Mouse (Mus musculus) lung, postnatal 14 days (tissue): ENCODE data around the gene Asphd2.

ENCODE experiments used
- DNase-seq: peaks from one replicate; pipeline ENCODE4 v3.0.0; 2021

Gene Asphd2

DNA sequence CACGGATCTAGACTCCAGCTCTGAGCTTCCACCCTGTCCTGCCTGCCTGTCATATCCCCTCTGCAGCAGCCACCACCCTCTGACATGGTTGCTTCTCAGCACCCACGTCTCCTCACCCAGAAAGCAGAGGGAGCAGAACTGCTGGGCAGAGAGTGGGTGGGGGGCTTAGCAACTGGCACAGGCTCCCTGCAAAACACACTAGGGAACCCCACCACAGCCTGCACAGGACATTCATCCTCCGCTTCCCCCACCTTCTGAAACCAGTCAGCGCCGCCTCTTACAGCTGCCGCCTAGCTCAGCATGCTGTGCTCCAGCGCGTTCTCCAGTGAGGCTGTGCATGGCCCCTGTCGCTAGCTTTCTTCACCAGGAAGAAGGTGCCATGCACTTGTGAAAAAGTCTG lies 5.3 kb downstream of the Asphd2 start:
- DNase-seq = no peak

DNA sequence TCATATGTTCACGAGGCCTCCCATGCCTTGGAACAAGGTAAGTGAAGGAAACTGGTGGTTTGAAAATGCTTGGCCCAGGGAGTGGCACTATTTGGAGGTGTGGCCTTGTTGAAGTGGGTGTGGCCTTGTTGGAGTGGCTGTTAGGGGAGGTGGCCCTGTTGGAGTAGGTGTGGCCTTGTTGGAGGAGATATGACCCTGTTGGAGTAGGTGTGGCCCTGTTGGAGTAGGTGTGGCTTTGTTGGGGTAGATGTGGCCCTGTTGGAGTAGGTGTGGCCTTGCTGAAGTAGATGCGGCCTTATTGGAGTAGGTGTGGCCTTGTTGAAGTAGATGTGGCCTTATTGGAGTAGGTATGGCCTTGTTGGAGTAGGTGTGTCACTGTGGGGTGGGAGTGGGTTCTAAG lies 8.7 kb downstream of the Asphd2 start:
- no peak for DNase-seq

DNA sequence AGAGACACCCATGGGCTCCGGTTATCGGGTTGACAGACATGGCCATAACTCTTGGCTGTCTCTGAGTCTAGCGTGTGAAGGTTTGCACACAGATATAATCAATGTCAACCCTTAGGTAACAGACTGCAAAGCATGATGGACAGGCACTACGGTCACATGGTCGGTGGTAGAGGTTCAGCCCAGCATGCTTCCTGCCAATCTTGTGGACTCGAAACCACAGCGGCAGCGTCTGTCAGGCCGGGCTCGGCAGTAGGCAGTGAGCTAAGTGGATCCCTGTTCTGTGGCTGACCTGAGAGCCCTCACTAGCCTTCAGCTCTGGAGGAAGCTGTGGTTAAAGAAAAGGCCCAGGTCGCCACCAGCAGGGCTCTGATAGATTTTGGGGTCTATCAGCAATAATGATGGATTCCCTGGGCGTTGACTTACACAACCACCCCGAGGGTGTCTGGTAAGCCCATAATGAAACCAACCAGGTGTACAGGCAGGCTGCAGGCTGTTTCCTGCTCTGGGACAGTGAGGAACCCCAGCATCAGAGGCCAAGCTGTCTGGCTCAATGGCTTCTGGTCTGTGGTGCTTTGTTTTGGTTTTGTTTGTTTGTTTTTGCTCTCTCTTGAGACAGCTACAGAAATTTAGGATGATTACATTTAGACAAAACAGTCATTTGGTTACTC lies 9.7 kb downstream of the Asphd2 start:
- no peak for DNase-seq

DNA sequence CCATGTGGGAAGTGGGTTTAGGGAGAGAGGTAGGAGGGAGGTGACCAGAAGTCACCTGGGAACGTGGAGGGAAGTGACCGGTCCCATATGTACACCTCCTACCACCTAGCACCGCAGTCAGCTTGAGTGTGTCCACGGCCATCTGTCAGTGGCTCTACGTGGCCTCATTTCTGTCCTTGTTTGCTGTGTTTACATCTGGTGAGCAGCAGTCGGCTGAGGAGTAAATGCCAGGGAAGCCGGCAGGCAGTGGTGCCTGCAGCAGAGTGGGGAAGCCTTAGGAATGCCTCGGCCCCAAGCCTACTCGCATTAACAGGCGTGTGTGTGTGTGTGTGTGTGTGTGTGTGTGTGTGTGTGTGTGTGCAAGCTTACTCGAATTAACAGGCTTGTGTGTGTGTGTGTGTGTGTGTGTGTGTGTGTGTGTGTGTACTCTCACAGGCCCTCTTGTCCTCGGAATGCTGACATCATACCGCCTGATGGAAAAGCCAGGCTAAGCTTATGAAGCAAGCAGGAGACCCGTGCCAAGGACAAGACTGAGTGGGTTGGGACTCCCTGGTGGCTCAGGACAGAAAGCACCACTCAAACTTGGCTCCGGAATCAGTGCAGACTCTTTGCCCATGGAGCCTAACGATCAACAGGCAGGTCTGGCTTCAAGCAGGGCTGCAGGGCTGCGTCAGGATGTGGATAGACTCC lies 11.9 kb downstream of the Asphd2 start:
- DNase-seq = peak; percentile 54

DNA sequence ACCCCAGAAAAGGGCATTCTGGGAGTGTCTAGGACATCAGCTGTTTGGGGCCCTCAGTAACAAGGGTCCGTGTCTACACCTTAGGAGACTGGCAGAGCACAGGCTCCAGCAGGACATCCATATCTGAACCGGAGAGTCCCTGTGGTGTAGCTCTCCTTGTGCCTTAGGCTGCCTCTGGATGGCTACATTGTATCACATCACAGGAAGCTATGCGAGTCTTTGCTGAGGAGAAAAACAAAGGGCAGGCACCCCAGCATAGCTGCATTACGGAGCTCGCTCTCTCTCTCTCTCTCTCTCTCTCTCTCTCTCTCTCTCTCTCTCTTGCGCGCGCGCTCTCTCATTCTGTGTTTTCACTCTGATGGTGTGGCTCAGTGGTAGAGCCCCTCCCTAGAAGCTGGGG lies 12.6 kb downstream of the Asphd2 start:
- DNase-seq = no peak

DNA sequence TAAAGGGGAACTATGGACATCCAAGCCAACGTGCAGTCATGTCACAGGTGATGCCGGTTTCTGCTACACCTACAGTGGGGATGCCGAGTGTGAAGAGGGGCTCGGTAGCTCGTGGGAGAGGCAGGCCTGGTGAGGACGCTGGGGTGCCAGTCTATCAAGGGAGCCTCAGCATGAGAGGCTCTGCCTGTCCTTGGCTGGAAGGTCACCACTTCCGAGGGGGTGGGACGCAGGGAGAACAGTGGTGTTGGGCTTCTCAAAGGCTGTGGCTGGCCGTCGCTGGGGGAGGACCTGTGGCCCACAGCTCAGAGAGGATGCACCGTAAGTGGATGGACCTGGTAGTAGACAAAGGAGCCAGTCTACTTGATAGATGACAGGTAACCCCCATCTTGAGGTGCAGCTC lies 13.5 kb downstream of the Asphd2 start:
- no peak for DNase-seq

DNA sequence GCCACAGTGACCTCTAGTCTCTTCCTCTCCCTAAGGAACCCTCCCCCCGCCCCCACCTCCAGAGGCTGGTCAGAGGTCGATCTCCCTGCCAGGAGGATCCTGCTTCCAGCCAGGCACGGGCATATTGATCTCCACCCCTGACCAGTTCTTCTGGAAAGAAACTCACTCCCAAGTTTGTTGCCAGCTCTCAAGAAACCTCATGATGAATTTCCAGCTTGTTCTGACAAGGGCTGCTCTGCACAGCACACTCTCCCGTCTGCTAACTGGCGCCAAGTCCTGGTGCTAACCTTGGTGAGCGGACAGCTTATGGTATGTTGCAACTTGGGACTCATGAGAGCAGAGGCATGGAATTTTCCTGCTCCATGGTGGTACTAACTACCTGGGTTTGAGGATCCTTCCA lies 15.9 kb downstream of the Asphd2 start:
- no peak for DNase-seq

DNA sequence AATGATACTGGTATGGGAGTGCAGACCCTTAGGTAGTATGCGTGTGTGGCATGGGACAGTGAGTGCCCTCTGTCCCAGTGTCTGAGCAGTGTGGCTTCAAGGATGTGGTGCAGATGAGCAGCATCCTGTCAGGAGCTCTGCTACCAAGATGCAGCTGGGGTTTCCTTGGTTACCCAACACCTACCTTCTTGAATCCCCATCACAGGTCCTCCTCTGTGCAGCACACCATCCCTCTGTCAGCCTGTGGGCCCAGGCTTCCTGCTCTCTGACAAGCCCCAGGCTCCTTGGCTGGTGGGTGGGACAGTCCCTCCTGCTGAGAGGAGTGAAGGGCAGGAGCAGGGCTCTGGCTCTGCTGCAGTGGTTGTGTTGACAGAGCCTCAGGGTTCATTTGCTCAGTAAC lies 17.3 kb downstream of the Asphd2 start:
- DNase-seq = no peak

DNA sequence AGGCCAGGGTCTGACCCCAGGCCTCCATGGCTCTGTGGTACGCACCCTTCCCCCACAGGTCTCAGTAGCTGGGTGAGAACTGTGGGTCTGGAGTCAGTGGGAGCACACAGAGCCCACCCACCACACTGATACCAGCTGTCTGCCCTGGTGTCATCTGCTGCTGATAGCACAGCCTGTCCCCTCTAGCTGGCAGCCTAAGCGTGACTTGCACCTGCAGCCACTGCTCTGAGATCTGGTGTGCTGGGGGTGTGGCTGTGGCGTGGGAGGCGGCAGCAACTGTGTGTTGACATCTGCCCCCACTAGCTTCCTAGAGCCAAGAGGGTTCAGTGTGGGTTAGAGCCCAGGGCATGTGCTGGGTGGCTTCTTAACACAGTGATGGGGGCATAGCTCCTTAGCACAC lies 18.6 kb downstream of the Asphd2 start:
- no peak for DNase-seq

DNA sequence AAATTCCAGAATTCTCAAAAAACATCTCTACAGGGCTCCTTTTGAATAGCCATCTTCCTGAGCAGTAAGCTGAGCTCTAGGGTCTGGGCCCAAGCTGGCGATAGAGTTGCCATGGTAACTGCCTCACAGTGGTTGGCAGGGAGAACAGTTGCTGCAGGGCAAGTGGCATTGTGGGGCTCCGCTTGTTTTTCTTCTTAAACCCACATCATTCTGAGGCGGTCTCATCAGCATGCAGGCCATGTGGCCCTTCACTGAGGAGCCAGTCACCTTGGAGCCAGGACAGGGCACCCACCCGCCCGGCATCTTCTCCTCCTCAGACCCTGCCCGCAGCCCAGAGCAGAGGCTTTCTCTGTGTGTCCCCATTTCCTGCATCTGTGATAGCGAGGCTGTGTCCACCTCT lies 22.7 kb downstream of the Asphd2 start:
- no peak for DNase-seq

DNA sequence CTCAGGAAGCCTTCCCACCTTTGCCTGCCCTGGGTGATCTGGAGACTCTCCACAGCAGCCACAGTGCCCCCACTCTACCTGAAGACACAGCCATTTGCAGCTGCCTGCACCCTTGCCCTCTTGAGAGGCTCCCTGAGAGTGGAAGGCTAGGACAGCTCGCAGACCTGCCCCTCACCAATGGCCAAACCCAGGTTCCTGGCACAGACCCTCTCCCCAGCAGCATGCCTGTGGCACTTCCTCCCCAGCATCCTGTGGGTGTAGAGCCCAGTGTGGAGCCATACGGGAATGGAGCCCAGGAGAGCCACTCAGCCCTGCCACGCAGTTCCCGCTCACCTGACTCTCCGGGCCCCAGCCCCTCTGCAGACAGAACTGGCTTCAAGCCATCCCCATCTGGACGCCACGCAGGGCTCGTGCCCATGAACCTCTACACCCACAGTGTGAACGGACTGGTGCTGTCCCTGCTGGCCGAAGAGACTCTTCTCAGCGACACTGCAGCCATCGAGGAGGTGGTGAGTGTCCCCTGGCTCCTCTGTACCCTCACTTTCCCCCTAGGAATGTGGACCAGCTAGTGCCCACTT lies 24.3 kb downstream of the Asphd2 start:
- DNase-seq = no peak

DNA sequence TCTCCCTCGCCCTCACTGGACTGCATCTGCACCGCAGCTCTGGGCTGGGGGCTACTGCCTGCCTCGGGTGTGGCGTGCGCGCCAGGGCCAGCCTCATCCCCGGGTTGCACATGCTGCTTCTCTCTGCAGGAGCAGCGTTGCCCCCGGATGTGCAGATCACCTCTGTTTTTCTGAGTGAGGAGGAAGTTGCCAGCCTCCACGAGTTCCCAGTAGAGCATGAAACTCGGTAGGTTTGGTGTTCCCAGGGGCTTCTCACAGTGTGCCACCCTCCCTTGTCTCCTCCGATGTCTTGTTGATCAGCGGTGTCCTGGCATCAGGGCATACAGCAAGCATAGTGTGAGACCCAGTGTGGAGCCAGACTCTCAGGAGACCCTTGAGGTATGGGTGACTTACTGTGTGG lies 25.3 kb downstream of the Asphd2 start:
- no peak for DNase-seq

DNA sequence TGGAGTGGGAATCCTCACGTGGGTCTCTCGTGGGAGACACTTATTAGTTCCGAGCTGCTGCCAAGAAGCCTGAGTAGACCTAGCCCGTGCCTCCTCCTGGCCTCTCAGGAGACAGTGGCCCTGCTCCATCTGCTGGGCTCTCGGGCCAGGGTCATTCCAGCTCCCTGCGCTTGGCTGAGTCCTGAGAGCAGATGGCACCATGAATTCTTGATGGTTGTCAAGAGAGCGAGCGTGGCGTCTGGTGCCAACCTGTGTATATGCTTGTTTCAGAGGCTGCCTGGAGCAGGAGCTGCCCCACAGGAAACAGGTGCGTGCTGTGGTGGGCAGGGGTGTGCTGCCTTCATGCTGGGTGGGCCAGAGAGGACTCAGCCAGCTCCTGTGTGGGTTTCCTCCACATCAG lies 26.0 kb downstream of the Asphd2 start:
- DNase-seq = no peak

DNA sequence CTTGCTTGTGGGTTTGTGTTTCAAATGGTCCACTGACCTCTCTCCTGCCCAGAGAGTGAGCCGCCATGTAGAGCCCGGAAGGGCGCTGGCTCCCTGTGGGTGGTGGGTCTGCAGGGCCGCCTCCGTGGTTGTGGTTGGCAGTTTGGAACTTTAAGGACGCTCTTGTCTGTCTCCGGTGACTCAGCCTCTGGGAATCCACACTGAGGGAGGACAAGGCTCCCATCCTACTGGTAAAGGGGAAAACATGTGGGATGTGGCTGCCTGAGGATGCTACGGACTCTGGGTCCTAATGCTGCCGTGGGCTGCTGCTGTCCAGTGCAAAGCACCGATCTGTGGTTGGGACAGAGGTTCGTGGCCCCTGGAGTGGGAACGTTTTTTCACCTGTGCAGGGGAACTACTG lies 26.7 kb downstream of the Asphd2 start:
- DNase-seq = no peak

DNA sequence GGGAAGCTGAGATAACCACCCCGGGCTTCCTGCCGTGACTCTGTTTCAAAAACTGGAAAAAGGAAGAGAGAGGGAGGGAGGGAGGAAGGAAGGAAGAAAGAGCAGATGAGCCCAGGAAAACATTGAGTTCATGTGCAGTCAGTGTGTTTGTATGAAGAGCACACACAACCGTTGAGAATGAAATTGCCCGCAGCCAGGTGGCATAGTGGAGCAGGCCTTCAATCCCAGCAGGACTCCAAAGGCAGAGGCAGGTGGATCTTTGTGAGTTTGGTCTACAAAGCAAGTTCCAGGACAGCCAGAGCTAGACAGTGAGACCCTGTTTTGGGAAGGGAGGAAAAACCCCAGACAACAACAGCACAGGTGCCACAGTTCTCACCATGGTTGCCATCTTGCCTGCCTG lies 27.3 kb downstream of the Asphd2 start:
- no peak for DNase-seq

DNA sequence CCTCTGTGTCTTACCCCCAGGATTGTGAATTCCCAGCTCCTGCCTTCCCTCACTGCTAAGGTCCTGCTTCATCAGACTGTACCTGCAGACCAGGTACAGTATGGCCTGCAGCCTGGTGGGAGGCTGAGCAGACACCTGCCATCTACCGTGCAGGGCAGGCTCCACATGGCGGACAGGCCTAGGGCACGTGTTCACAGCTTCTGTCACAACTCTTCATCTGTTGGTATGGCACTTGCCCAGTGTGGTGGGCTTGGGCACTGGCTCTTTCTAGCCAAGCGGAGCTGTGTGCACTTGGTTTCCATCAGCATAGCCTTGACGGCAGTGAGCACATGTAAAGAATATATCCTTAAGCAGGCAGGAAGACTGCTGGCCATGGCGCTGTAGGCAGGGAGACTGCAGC lies 27.8 kb downstream of the Asphd2 start:
- no peak for DNase-seq

DNA sequence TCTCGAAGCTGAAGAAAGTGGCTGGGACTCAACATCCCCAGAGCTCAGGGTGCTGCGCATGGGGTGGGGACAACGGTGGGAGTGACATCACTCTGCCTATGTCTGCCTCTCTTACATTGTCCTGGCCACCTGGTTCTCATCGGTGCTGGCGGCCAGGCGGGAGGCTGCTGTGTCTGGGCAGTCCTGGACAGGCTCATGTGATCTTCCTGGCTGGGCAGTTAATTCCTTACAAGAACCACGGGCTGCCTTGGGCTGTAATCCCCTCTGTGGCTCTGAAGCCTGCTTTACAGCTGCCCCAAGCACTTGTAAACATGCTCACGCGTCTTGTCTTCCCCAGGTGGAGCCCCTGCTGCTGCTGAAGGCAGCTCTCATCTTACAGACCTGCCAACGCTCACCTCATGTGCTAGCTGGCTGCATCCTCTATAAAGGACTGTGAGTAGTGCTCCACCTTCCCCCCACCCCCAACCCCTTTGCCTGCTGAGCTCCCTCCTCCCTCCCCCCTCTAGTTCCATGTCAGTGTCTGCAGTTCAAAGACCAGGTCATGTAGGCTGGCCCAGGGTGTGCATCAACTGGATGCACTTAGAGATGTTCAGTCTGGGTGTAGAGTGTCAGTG lies 30.4 kb downstream of the Asphd2 start:
- DNase-seq = no peak

DNA sequence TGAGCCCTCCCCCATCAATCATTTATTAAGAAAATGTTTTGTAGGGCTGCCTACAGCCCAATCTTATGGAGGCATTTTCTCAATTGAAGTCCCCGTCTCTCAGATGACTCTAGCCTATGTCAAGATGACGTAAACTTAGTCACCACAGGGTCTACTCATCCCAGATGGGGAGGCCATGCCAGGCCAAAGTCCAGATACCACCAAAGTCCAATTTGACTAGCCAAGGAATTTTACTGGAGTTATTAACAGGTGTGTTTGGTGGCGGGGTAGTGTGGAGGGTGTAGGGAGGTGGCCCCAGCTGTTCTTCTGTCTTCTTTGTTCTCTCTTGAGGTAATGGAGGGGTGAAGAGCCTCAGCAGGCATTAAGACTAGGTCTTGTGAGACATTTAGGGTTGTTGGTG lies 34.6 kb downstream of the Asphd2 start:
- DNase-seq = no peak

DNA sequence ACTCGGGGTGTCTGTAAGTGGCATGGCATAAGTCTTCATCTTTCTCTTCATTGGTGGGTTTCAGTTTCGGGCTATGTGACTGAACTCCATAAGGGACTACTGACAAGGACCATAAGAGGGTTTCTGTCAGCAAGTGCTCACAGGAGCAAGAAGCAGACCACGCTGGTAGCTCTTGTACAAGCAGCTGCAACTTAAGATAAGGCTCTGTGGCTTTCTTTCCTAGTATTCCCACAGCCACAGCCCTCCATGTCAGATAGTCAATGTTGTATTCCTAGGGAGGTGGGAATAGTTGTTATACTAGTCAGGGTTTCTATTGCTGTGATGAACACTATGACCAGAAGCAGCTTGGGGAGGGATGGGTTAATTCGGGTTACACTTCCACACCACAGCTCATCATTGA lies 35.1 kb downstream of the Asphd2 start:
- DNase-seq = no peak

DNA sequence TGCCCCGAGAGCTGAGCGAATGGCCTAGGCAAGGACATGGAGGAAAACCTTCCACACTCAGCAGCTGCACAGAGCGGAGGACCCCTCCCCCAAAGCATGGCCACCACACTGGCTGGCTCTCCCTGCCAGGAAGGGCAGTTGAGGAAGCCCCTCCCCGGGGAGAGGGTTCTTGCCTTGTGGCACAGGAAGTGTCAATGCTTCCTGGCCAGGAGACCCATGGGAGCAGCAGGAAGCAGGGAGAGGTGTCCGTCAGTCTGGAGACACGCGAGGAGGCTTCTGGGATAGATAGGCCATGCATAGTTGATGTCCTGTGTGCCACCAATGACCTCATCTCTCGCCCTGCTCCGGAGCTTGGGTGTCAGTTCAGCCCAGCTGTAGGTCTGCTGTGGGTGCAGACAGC lies 38.3 kb downstream of the Asphd2 start:
- peak; percentile 18 for DNase-seq

DNA sequence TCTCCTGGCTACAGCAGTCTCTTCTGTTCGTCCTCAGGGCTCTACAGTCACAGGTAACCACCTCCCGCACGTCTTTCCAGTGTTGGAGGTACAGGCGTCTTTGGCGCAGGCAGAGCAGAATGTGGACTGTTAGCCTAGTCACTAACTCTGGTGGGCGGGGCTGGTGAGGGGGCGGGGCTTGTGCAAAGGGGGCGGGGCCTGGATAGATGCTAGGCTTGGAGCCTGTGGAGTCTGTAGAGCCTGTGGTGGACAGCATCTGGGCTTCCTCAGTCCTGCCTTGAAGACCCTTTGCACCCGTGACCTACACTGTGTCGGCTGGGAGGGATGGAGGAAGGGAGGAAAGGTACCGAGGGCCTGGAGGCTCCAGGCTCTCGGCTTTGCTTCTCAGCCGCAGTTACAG lies 38.8 kb downstream of the Asphd2 start, which contains the start of gene Gm6583:
TSS of gene Gm6583 (minus strand) at position 124 of the 400 bp plus-strand sequence.
- DNase-seq = no peak

DNA sequence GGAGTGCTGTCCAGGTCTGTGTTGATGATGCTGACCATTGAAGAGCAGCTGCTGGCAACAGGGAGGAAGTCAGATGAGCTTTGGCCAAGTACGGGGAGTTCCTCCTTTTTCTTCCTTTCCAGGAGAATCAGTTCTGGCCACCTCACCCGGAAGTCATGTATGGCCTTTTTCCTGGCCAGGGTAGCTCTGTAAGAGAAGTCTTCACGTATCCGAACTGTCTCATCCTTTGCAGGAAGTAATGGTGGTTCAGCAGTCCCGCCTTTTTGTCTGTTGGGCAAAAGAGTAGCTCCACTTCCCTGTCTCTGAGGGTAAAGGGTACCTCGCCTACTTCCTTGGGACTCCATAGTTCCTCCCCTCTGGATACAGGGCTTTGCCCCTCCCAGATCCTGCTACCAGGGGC lies 39.2 kb downstream of the Asphd2 start:
- no peak for DNase-seq

DNA sequence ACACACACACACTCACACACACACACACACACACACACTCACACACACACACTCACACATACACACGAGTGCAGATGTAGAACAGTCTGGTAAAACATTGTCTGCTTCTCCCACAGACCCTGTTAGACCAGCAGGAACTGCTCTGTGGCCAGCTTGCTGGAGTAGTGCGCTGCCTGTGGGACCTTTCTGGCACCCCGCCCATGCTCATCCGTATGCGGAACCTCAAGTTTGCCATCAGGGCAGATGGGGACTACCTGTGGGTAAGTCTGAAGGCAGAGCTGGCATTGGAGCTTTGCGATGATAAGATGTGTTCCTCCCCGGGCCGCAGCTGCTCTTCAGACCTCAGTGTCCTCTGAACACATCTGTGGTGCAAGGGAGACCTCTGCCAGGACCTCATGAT lies 45.5 kb downstream of the Asphd2 start:
- no peak for DNase-seq
